Mouse (Mus musculus) forebrain, embryonic 10.5 days (tissue): Measurements from ENCODE around the gene Taf13. TPM values are rescaled to one million over a fixed set of nuclear protein-coding genes. Genes with fewer than 3 reads are reported as not detected.

Experiments
- DNase-seq: peaks from one replicate; pipeline ENCODE4 v3.0.0-alpha.2; 2017; ENCODE audit warnings: low spot score; ENCODE audit errors: extremely low spot score
- H3K27ac ChIP-seq: fragments of 300-500 bp; sonication (generic); 2 replicates; pipeline ENCODE4 v1.5.1; 2016; ENCODE audit warnings: mild to moderate bottlenecking
- H3K27me3 ChIP-seq: fragments of 300-500 bp; sonication (generic); 2 replicates; pipeline ENCODE4 v1.6.1; 2016; ENCODE audit warnings: mild to moderate bottlenecking; ENCODE audit not compliant: poor library complexity, severe bottlenecking
- H3K36me3 ChIP-seq: fragments of 300-500 bp; sonication (generic); replicated peaks from 2 replicates; pipeline ENCODE4 v1.6.1; 2016; ENCODE audit warnings: mild to moderate bottlenecking, moderate library complexity
- H3K4me1 ChIP-seq: fragments of 300-500 bp; sonication (generic); 2 replicates; pipeline ENCODE4 v1.6.1; 2016
- H3K4me3 ChIP-seq: fragments of 300-500 bp; sonication (generic); 2 replicates; pipeline ENCODE4 v1.5.1; 2016; ENCODE audit warnings: mild to moderate bottlenecking, moderate library complexity
- H3K9me3 ChIP-seq: fragments of 300-500 bp; sonication (generic); 2 replicates; pipeline ENCODE4 v1.6.1; 2016; ENCODE audit warnings: mild to moderate bottlenecking, moderate library complexity
- WGBS: fragments of 180-500 bp; shearing (Covaris S2); methylation state at CpG from one replicate; pipeline ENCODE4 v1.1.7; 2016; 5-methylcytosine and 5-hydroxymethylcytosine counted together
- microRNA-seq: library from miRNA; unstranded; fragments of <30 nt; microRNA quantifications from one replicate; pipeline ENCODE4, GENCODE M21; 2017
- polyA plus RNA-seq: library from polyadenylated mRNA; unstranded; fragments of >200 nt; fragmentation: Nextera tagmentation; extraction: Ambion mirVana; gene quantifications from 2 replicates; pipeline ENCODE4 v1.2.1, GENCODE M21; 2016

Taf13 gene
- polyA plus RNA-seq, 1 experiment from 2014 or later = 58.2 TPM

DNA sequence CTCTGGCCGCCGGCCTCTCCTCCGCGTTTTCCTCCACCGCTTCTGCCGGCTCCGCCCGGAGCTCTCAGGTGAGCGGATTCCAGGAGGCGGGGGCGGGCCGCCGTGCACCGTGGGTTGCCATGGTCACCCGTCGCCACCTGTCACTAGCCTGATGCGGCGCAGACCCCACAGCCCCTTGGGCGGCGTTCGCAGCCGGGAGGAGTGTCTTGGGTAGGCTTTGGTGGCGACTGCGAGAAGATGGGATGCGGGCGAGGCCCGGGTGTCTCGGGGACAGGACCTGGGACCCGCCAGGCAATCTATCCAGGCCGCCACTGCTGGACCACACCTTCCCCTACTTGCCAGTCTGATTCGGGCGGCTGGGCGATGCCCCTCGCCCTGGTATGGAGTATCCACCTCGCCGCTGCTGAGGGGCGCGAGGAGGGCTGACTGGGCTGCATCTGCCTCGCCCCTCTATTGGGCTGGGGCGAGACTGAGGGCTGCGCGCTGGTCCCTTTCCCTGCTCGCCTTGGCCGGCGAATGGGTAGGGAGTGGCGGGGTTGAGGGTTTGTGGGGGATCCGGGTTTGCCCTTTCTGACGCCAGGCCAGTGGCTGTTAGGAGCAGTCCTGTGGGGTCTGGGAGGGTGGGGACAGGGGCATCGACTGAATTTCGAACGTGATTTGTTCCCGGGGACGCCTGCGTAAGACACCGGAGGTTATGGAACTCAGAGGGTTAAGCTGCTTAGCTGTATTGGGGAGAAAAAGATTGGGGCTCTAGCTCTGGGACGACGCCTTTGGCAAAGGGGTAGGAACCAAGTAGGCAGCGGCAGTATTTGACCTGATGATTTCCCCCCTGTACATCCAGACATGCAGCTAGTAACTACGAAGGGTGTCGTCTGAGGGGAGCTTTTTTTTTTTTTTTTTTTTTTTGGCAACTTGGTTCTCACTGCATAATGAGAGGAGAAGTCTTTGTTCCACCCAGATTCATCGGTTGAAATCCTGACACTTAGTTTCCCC lies 20.3 kb downstream of the Taf13 start:
- H3K4me3 ChIP-seq = peak overlapping the region; percentile 99
- H3K27me3 ChIP-seq = no peaks in the 10 kb centered on the region
- no peaks in the 10 kb centered on the region for H3K36me3 ChIP-seq
- H3K27ac ChIP-seq = peak overlapping the region; percentile 88
- under 1% methylated on average over 61 of the region's 61 CpGs for WGBS
- H3K9me3 ChIP-seq = no peaks in the 10 kb centered on the region
- no peak for DNase-seq
- H3K4me1 ChIP-seq = peaks cover 30% of the 10 kb centered on the region

DNA sequence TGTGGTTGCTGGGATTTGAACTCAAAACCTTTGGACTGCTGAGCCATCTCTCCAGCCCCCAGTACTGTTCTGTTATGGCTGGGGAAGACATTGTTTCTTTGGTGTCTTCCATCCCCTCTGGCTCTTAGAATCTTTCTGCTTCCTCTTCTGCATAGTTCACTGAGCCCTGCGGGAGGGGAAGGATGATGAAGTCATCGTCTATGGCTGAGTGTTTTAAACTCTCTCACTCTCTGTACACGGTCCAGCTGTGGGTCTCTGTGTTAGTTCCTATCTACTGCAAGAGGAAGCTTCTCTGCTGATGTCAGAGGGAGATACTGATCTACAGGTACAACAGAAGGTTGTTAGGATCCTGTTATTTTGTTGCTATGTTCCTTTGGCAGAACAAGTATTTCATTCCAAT lies 37.4 kb downstream of the Taf13 start:
- Histone ChIP-seq H3K27ac (no peak overlapping the region), H3K9me3 (no peaks in the 10 kb centered on the region), H3K4me1 (no peaks in the 10 kb centered on the region), H3K4me3 (no peak overlapping the region), H3K36me3 (peaks cover 14% of the 10 kb centered on the region), H3K27me3 (no peaks in the 10 kb centered on the region)
- no peak for DNase-seq
- WGBS = 78% methylated on average over 3 of the region's 3 CpGs

Small RNA genes lying within 50 kb of the gene (microRNA-seq; reads per million reads assigned to microRNA genes)
- not detected for gene Gm22860

Other genes starting within 250 kb of the Taf13 start
- gene Mybphl, start 206.8 kb upstream of the Taf13 start, polyA plus RNA-seq = not detected in 2 replicates
- gene Psrc1, start 187.9 kb upstream of the Taf13 start, polyA plus RNA-seq = 115 and 117 TPM in 2 replicates
- gene Celsr2, start 156.1 kb upstream of the Taf13 start, polyA plus RNA-seq = 32.1 and 35.1 TPM in 2 replicates
- gene Sars, start 126.5 kb upstream of the Taf13 start, polyA plus RNA-seq = 160 and 167 TPM in 2 replicates
- 0.29 and 0.42 TPM in 2 replicates for gene 1700013F07Rik, start 37.5 kb upstream of the Taf13 start, polyA plus RNA-seq
- gene 5330417C22Rik, start 35.2 kb upstream of the Taf13 start, polyA plus RNA-seq = 1.1 and 1.2 TPM in 2 replicates
- 36.9 and 37.9 TPM in 2 replicates for gene Tmem167b, start 9.2 kb upstream of the Taf13 start, polyA plus RNA-seq
- gene Wdr47, start 19.6 kb downstream of the Taf13 start, polyA plus RNA-seq = 14.9 TPM in 2 replicates
- 73.0 and 73.6 TPM in 2 replicates for gene Clcc1, start 82.2 kb downstream of the Taf13 start, polyA plus RNA-seq
- gene Gpsm2, start 150.6 kb downstream of the Taf13 start, polyA plus RNA-seq = 103 and 104 TPM in 2 replicates
- gene Aknad1, start 168.0 kb downstream of the Taf13 start, polyA plus RNA-seq = not detected in 2 replicates